Mouse (Mus musculus) thymus, adult 2 months (tissue): ENCODE measurements around the gene Dedd2.

Source experiments
- CTCF ChIP-seq: fragments of 200-500 bp; IDR thresholded peaks from 2 replicates; pipeline ENCODE4 v1.5.1; 2012; ENCODE audit warnings: mild to moderate bottlenecking, control low read depth, low read length, moderate library complexity, borderline replicate concordance; ENCODE audit not compliant: control insufficient read depth, poor library complexity, insufficient read depth; ENCODE audit errors: extremely low read depth
- POLR2A ChIP-seq: fragments of 200-500 bp; IDR thresholded peaks from 2 replicates; pipeline ENCODE4 v1.6.1; 2012; ENCODE audit warnings: mild to moderate bottlenecking, low read length, control low read depth, moderate library complexity; ENCODE audit not compliant: control insufficient read depth, poor library complexity, insufficient read depth; ENCODE audit errors: extremely low read depth

DNA sequence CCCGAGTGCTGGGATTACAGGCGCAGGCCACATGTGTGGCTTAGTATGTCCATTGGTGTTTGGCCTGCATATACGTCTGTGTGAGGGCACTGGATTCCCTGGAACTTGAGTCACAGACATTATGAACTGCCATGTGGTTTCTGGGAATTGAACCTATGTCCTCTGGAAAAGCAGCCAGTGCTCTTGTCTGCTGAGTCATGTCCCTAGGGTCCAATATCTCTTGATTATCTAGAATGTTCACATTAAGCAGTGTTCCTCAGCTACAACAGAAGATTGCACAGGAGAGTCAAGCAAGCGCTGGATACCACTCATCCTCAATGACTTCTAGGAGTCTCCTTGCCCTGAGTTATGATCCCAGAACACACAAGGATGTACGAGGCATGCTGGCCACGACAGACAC, 36.3 kb downstream of the Dedd2 start:
- TF ChIP-seq CTCF (no peak), POLR2A (no peak)
